Mouse (Mus musculus): Measurements from ENCODE around the gene Ccdc89. TPM values are rescaled to one million over a fixed set of nuclear protein-coding genes. Genes with fewer than 3 reads are reported as not detected.

The Ccdc89 gene
- total and polyA plus RNA-seq, 3 experiments = not detected

DNA sequence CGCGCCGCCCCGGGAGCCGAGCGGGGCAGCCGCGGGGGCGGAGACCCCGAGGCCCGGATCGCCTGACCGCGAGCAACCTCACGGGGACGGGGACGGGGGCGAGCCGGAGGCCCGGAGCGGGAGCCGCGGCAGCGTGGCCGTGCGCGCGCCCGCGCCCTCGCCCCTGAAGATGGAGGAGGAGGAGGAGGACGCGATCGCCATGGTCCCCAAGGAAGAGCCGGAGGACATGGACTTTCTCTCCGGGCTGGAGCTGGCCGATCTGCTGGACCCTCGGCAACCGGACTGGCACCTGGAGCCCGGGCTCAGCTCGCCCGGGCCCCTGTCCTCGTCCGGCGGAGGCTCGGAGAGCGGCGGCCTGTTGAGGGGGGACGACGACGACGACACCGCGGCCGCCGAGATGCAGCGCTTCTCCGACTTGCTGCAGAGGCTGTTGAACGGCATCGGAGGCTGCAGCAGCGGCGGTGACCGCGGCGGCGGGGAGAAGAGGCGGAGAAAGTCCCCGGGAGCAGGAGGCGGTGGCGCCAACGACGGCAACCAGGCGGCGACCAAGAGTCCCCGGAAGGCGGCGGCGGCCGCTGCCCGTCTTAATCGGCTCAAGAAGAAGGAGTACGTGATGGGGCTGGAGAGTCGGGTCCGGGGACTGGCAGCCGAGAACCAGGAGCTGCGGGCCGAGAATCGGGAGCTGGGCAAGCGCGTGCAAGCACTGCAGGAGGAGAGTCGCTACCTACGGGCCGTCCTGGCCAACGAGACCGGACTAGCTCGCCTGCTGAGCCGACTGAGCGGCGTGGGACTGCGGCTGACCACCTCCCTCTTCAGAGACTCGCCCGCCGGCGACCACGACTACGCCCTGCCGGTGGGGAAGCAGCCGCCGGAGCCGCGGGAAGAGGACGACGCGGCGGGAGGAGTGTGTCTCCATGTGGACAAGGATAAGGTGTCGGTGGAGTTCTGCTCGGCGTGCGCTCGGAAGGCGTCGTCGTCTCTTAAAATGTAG lies 17.0 kb downstream of the Ccdc89 start:
- peaks cover 19 to 22% of the 10 kb centered on the region in 2 experiments for H3K36me3 ChIP-seq (ENCODE audit: control insufficient read depth in 1 of 2, insufficient read depth in 2 of 2, low read length in 2 of 2)
- peaks cover 4 to 5% of the 10 kb centered on the region in 2 experiments; a peak in 3 of 4 replicates for H3K4me1 ChIP-seq (ENCODE audit: control insufficient read depth in 1 of 2, insufficient read depth in 2 of 2, low read length in 2 of 2)
- no peaks in the 10 kb centered on the region for H3K9me3 ChIP-seq (replicated peaks; ENCODE audit: insufficient read depth, low read length)
- peak; percentile 60 for DNase-seq (ENCODE audit: low read depth, low spot score)
- peaks cover 34% of the 10 kb centered on the region for H3K79me2 ChIP-seq (ENCODE audit: control insufficient read depth, insufficient read depth, low read length, poor library complexity)
- peak overlapping the region; percentile 99 for H3K9ac ChIP-seq (ENCODE audit: control insufficient read depth, low read depth, low read length, poor library complexity, severe bottlenecking)
- H3K27me3 ChIP-seq (ENCODE audit: control insufficient read depth in 1 of 2, insufficient read depth in 2 of 2, low read length in 2 of 2) = no peaks in the 10 kb centered on the region
- peak overlapping the region; percentile 95 to 100 for H3K4me3 ChIP-seq (ENCODE audit: control insufficient read depth in 1 of 2, insufficient read depth in 1 of 2, low read depth in 2 of 2, low read length in 2 of 2)
- TF ChIP-seq NRF1 (IDR thresholded peaks at IDR 0.05; ENCODE audit: insufficient read depth, low read depth, low read length, poor library complexity, severe bottlenecking) (no peak), GABPA (IDR thresholded peaks at IDR 0.05; ENCODE audit: low read depth, low read length) (no peak), MAFK (IDR thresholded peaks at IDR 0.05; ENCODE audit: borderline replicate concordance, low read depth, low read length) (no peak), ZMIZ1 (IDR thresholded peaks at IDR 0.05; ENCODE audit: low read depth, low read length) (0 out of 2 replicates have a peak, but pooled peaks have one; percentile 24), CTCF (IDR thresholded peaks at IDR 0.05 in 2 of 3, conservative IDR thresholded peaks at IDR 0.05 in 1 of 3; ENCODE audit: control insufficient read depth in 1 of 3, insufficient read depth in 1 of 3, low read depth in 2 of 3, low read length in 3 of 3, poor library complexity in 1 of 3, severe bottlenecking in 1 of 3) (peak in 1 of 3 experiments; percentile 30; a peak in 1 of 6 replicates), ETS1 (IDR thresholded peaks at IDR 0.05; ENCODE audit: low read depth, low read length) (no peak), ELF1 (IDR thresholded peaks at IDR 0.05; ENCODE audit: low read depth, low read length) (no peak), HCFC1 (IDR thresholded peaks at IDR 0.05; ENCODE audit: low read depth, low read length) (no peak), SIN3A (IDR thresholded peaks at IDR 0.05; ENCODE audit: low read length) (no peak), EP300 (IDR thresholded peaks at IDR 0.05; ENCODE audit: low read depth in 1 of 2, low read length in 2 of 2) (no peak), POLR2AphosphoS2 (IDR thresholded peaks at IDR 0.05; ENCODE audit: low read length) (no peak), POLR2A (IDR thresholded peaks at IDR 0.05; ENCODE audit: control insufficient read depth in 1 of 2, insufficient read depth in 1 of 2, low read depth in 1 of 2, low read length in 2 of 2, poor library complexity in 1 of 2) (peak in 1 of 2 experiments; percentile 64; a peak in 1 of 4 replicates), RAD21 (IDR thresholded peaks at IDR 0.05; ENCODE audit: low read depth, low read length) (no peak), UBTF (IDR thresholded peaks at IDR 0.05; ENCODE audit: borderline replicate concordance, insufficient read depth, low read depth, low read length) (peak; percentile 43; the same call in 1 of the 2 replicates), USF2 (IDR thresholded peaks at IDR 0.05; ENCODE audit: borderline replicate concordance in 1 of 2, insufficient read depth in 1 of 2, low read depth in 1 of 2, low read length in 2 of 2) (no peak), RCOR1 (IDR thresholded peaks at IDR 0.05; ENCODE audit: low read depth, low read length) (no peak), BHLHE40 (IDR thresholded peaks at IDR 0.05; ENCODE audit: borderline replicate concordance, low read depth, low read length) (no peak), KAT2A (conservative IDR thresholded peaks at IDR 0.05; ENCODE audit: low read depth, low read length) (no peak), MEF2A (IDR thresholded peaks at IDR 0.05; ENCODE audit: extremely low read depth, insufficient replicate concordance, low read depth, low read length, poor library complexity, severe bottlenecking) (no peak), JUND (IDR thresholded peaks at IDR 0.05; ENCODE audit: low read depth, low read length) (no peak), MXI1 (IDR thresholded peaks at IDR 0.05; ENCODE audit: low read depth, low read length) (peak; percentile 62), MAZ (IDR thresholded peaks at IDR 0.05; ENCODE audit: low read depth, low read length) (no peak), POLR2AphosphoS5 (IDR thresholded peaks at IDR 0.05; ENCODE audit: borderline replicate concordance, low read depth, low read length) (no peak), ZC3H11A (IDR thresholded peaks at IDR 0.05; ENCODE audit: low read depth, low read length) (no peak)
- H3K27ac ChIP-seq (ENCODE audit: control insufficient read depth, low read depth, low read length) = peak overlapping the region; percentile 59
